Mouse (Mus musculus): ENCODE data around the gene Smyd4. TPM values are rescaled to one million over a fixed set of nuclear protein-coding genes. Genes with fewer than 3 reads are reported as not detected.
"Not testable (repeated sequence)": the region's sequence is repeated elsewhere in the genome, so short reads cannot be mapped to it uniquely, and the experiment has no call there.

Gene Smyd4
- polyA plus RNA-seq, 1 experiment from 2014 or later: 21.4 TPM

DNA sequence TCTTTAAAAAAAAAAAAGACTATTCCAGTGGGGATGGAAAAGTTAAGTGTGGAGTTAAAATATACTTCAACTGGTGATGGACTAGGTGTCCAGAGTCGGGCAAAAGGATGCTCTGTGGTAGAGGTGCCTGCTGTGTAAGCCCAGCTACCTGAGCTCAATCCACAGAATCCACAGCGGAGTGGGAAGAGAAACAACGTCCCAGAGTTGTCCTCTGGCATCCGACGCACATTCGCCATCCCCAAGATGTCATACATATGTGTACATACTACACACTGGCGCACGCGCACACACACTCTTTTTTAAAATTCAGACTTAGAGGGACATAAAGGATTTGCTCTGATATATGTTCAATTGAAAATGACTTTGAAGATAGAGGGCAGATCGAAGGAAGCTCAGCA is 1.0 kb upstream of the Smyd4 start:
- Histone ChIP-seq H3K9me3 (no peaks in the 10 kb centered on the region), H3K36me3 (no peaks in the 10 kb centered on the region), H3K4me1 (peaks cover 19% of the 10 kb centered on the region), H3K27ac (no peak overlapping the region), H3K27me3 (no peaks in the 10 kb centered on the region), H3K9ac (peak overlapping the region; percentile 78), H3K4me3 (peak overlapping the region; percentile 78), H3K4me2 (replicated peaks) (peak overlapping the region; percentile 70)
- ATAC-seq (ENCODE audit: insufficient number of reproducible peaks, insufficient read depth, low FRiP score, low TSS enrichment): no peak
- WGBS: 40% methylated on average over 10 of the region's 10 CpGs

DNA sequence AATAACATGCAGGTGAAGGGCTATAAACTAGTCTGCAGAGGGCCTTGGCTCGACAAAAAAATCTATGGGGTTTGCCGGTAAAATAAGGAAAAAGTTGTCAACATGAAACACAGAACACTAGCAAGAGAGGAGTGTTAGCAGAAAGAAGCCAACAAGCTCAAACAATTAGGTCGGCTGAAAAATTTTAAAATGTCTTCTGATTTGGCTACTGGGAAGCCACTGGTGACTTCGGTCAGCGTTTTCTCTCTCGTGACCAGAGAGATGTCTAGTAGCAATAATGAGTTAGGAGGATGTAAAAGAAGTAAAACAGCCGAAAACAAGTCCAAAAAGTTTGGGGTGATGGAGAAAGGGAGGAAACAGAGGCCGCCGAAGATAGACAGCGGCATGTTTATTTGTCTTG is 637 bp upstream of the Smyd4 start:
- peak overlapping the region; percentile 70 for H3K4me2 ChIP-seq (replicated peaks)
- no peak for ATAC-seq (ENCODE audit: insufficient number of reproducible peaks, insufficient read depth, low FRiP score, low TSS enrichment)
- WGBS: under 1% methylated on average over 10 of the region's 10 CpGs

DNA sequence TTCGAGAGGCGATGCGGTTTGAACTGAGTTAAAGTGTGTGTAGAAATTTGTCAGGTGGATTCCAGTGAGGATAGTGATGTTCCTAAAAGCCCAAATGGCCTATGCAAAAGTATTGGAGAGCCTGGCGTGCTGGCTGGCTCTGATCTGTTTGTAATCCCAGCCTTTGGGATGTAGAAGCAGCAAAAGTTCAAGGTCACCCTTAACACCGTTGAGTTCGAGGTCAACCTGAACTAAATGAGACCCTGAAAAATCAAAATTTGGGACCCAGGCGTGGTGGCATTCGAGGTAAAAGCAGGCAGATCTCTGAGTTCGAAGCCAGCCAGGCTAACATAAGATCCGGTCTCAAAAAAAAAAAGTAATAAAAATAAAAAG is 643 bp downstream of the Smyd4 start:
- WGBS: 46% methylated on average over 10 of the region's 10 CpGs
- Histone ChIP-seq H3K9ac (peak overlapping the region; percentile 68), H3K9me3 (no peaks in the 10 kb centered on the region), H3K4me3 (peak overlapping the region; percentile 78), H3K4me2 (replicated peaks) (peak overlapping the region; percentile 70), H3K4me1 (peaks cover 19% of the 10 kb centered on the region), H3K27ac (peak overlapping the region; percentile 79), H3K27me3 (no peaks in the 10 kb centered on the region), H3K36me3 (no peaks in the 10 kb centered on the region; the same call in 1 of the 2 replicates)
- ATAC-seq (ENCODE audit: insufficient number of reproducible peaks, insufficient read depth, low FRiP score, low TSS enrichment): no peak

More for the DNA sequence above, 637 bp upstream of the Smyd4 start:
- no peaks in the 10 kb centered on the region for H3K9me3 ChIP-seq
- H3K36me3 ChIP-seq: no peaks in the 10 kb centered on the region
- peak overlapping the region; percentile 78 for H3K4me3 ChIP-seq
- H3K9ac ChIP-seq: peak overlapping the region; percentile 78
- H3K4me1 ChIP-seq: peaks cover 19% of the 10 kb centered on the region
- H3K27me3 ChIP-seq: no peaks in the 10 kb centered on the region
- peak overlapping the region; percentile 58; the same call in 1 of the 2 replicates for H3K27ac ChIP-seq

DNA sequence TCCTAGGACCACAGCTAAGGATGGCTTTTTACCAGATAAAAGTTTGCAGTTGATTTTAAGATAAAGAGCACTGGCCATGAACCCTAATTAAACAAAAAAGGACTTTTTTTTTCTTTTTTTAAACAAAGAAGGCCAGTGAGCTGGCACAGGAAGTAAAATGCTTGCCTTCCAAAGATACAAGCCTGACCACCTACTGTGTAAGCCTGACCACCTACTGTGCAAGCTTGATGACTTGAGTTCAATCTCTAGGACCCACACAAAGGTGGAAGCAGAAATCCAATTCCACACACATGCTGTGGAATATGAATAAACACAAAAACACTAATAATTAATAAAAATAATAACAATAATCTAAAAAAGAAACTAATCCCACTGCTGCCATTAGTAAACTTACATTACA is 3.0 kb downstream of the Smyd4 start:
- no peaks in the 10 kb centered on the region for H3K9me3 ChIP-seq
- H3K27ac ChIP-seq: no peak overlapping the region
- no peak overlapping the region for H3K4me3 ChIP-seq
- H3K36me3 ChIP-seq: peaks cover 5% of the 10 kb centered on the region; the same call in 1 of the 2 replicates
- ATAC-seq (ENCODE audit: insufficient number of reproducible peaks, insufficient read depth, low FRiP score, low TSS enrichment): no peak
- H3K4me2 ChIP-seq (replicated peaks): no peak overlapping the region
- H3K4me1 ChIP-seq: peaks cover 18% of the 10 kb centered on the region
- no peak overlapping the region for H3K9ac ChIP-seq
- H3K27me3 ChIP-seq: no peaks in the 10 kb centered on the region

DNA sequence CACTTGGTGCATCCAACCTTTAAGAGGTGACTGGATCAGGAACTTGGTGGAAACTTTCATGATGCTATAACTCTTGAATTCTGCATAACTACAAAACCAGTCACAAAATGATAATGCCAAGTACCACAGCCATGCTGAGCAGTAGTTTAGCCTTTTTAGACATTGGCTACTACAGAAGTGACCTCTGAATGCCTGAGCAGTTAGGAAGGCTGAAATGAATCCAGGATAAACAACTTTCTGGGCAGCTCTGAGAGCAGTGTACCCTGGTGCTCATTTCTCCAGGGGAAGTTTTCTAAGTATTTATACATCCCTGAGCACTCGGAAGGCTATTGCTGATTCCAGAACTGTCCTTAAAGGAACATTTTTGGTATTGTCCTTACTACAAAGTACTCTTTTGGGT is 7.2 kb downstream of the Smyd4 start:
- Histone ChIP-seq H3K27ac (no peak overlapping the region), H3K9me3 (no peaks in the 10 kb centered on the region), H3K36me3 (peaks cover 8% of the 10 kb centered on the region), H3K27me3 (no peaks in the 10 kb centered on the region), H3K4me1 (no peaks in the 10 kb centered on the region), H3K9ac (no peak overlapping the region), H3K4me2 (replicated peaks) (no peak overlapping the region), H3K4me3 (no peak overlapping the region)
- ATAC-seq (ENCODE audit: insufficient number of reproducible peaks, insufficient read depth, low FRiP score, low TSS enrichment): no peak
- 86% methylated on average over 1 of the region's 1 CpGs for WGBS

DNA sequence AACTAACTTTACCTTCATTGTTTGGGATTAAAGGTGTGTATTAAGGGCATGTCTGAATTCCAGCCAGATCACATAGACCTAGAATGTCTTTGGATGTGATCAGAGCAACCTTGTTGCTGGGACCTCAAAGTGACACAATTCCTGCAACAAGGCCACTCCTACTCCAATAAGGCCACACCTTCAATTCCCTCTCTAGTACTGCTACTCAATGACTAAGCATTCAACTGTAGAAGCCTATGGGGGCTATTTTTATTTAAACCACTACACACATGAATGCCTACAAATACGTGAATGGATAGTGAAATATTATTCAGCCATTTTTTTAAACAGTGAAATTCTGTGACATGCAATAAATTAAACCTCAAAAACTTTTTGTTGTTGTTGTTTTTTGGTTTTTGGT is 28.9 kb downstream of the Smyd4 start:
- H3K4me3 ChIP-seq: no peak overlapping the region
- no peak overlapping the region for H3K4me2 ChIP-seq (replicated peaks)
- no peak overlapping the region for H3K27ac ChIP-seq
- no peaks in the 10 kb centered on the region for H3K9me3 ChIP-seq
- H3K4me1 ChIP-seq: no peaks in the 10 kb centered on the region
- WGBS: 85% methylated on average over 1 of the region's 1 CpGs
- no peak for ATAC-seq (ENCODE audit: insufficient number of reproducible peaks, insufficient read depth, low FRiP score, low TSS enrichment)
- no peak overlapping the region for H3K9ac ChIP-seq
- no peaks in the 10 kb centered on the region for H3K27me3 ChIP-seq
- no peaks in the 10 kb centered on the region for H3K36me3 ChIP-seq

DNA sequence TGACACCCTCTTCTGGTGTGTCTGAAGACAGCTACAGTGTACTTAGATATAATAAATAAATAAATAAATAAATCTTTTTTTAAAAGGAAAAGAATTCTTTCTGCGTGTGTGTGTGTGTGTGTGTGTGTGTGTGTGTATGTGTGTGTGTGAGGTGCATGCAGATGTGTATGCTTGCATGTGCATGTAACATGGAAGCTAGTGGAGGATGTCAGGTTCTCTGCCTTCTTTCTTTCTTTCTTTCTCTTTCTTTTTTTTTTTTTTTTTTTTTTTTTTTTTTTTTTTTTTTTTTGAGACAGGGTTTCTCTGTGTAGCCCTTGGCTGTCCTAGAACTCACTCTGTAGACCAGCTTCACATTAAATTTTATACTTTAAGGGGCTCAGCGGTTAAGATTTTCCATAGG is 30.6 kb downstream of the Smyd4 start:
- H3K4me2 ChIP-seq (replicated peaks); H3K27me3 ChIP-seq; H3K9ac ChIP-seq; H3K4me3 ChIP-seq; H3K27ac ChIP-seq; ATAC-seq (ENCODE audit: insufficient number of reproducible peaks, insufficient read depth, low FRiP score, low TSS enrichment); H3K9me3 ChIP-seq; H3K4me1 ChIP-seq; H3K36me3 ChIP-seq: not testable (repeated sequence)
- 91% methylated on average over 2 of the region's 2 CpGs for WGBS

DNA sequence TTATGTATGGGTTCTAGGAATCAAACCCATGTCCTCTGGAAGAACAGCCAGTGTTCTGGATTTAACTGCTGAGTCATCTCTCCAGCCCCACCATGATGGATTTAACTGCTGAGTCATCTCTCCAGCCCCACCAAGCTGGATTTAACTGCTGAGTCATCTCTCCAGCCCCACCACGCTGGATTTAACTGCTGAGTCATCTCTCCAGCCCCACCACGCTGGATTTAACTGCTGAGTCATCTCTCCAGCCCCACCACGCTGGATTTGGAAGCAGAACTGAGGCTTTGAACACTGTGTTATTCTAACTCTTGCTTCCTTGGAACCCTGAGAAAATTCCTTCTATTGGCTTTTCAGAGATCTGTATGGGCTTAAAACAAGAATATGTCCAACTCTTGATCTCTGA is 35.3 kb downstream of the Smyd4 start:
- not testable (repeated sequence) for H3K4me1 ChIP-seq; ATAC-seq (ENCODE audit: insufficient number of reproducible peaks, insufficient read depth, low FRiP score, low TSS enrichment); H3K9ac ChIP-seq; H3K4me2 ChIP-seq (replicated peaks); H3K4me3 ChIP-seq; H3K27ac ChIP-seq; H3K36me3 ChIP-seq; H3K27me3 ChIP-seq; H3K9me3 ChIP-seq
- 66% methylated on average over 3 of the region's 3 CpGs for WGBS

DNA sequence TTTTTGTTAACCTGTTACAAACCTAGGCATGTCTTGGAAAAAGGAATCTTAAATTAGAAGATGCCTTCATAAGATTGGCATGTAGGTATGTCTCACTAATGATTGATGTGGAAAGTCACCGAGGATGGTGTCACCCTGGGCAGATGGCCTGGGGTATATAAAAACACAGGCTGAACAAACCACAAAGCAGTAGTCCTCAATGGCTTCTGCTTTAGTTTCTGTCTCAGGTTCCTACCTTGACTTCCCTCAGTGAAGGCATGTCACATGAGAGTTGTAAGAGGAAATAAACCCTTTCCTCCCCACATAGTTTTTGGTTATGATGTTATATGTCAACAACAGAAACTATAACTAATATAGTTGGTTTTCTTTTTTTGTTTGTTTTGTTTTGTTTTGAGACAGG is 47.4 kb downstream of the Smyd4 start:
- Histone ChIP-seq H3K36me3 (peaks cover 5% of the 10 kb centered on the region), H3K9me3 (no peaks in the 10 kb centered on the region), H3K4me2 (replicated peaks) (no peak overlapping the region), H3K9ac (no peak overlapping the region), H3K4me1 (no peaks in the 10 kb centered on the region), H3K4me3 (no peak overlapping the region), H3K27me3 (no peaks in the 10 kb centered on the region), H3K27ac (no peak overlapping the region)
- no peak for ATAC-seq (ENCODE audit: insufficient number of reproducible peaks, insufficient read depth, low FRiP score, low TSS enrichment)
- WGBS: 70% methylated on average over 1 of the region's 1 CpGs

DNA sequence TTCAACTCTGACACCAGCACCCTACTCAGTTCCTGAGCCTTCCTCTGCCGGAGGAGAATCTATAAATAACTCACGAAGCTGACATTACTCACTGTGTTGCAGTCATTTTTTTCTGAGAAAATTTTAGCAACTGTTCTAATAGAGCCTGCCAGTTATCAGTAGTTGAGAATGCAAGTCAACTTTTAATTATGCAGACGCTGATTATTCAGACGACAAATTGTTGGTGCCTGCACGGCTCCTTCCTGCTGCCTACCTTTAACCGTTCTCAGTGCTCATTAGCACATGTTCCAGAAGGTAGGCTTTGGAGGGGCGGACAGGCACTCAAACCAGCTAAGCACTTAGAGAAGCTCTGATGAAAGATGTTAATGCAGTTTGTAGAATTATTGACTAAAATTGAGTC is 49.2 kb downstream of the Smyd4 start:
- Histone ChIP-seq H3K9ac (no peak overlapping the region), H3K4me1 (no peaks in the 10 kb centered on the region), H3K27me3 (no peaks in the 10 kb centered on the region), H3K27ac (no peak overlapping the region), H3K4me3 (no peak overlapping the region), H3K4me2 (replicated peaks) (no peak overlapping the region), H3K9me3 (no peaks in the 10 kb centered on the region), H3K36me3 (peaks cover 10% of the 10 kb centered on the region)
- WGBS: 78% methylated on average over 7 of the region's 7 CpGs
- ATAC-seq (ENCODE audit: insufficient number of reproducible peaks, insufficient read depth, low FRiP score, low TSS enrichment): no peak

DNA sequence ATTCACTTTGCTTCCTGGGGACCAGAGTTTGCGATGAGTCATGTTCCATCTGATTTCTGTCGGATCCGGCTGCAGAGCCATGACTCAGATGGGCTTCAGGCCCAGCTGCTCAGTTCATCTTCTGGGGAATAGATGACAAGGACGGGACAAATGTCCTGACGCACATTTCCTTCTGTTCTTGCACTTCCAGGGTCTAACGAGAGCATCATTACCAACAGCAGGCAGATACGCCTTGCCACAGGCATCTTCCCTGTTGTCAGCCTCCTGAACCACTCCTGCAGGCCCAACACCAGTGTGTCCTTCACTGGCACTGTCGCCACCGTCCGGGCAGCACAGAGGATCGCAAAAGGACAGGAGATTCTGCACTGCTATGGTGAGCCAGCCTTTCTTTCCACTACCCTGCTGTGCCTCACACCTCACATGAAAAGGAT is 51.2 kb downstream of the Smyd4 start:
- Histone ChIP-seq H3K4me3 (no peak overlapping the region), H3K4me1 (no peaks in the 10 kb centered on the region), H3K27ac (no peak overlapping the region), H3K27me3 (no peaks in the 10 kb centered on the region), H3K36me3 (peaks cover 10% of the 10 kb centered on the region), H3K4me2 (replicated peaks) (no peak overlapping the region), H3K9ac (no peak overlapping the region), H3K9me3 (no peaks in the 10 kb centered on the region)
- ATAC-seq (ENCODE audit: insufficient number of reproducible peaks, insufficient read depth, low FRiP score, low TSS enrichment): no peak
- 86% methylated on average over 11 of the region's 11 CpGs for WGBS

DNA sequence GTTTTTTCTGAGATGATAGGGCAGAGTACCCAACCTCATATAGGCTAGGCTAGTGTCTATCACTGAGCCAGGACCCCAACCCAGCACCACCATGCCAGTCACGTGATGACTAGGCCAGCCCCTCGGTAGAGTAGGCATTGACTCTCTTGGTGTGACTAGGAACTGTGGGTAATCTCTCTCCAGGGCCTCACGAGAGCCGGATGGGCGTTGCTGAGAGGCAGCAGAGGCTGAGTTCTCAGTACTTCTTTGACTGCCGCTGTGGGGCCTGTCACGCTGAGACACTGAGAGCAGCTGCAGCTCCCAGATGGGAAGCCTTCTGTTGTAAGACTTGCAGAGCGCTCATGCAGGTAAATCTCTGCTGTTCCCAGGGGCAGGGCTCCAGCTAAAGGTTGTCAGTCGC is 51.9 kb downstream of the Smyd4 start:
- H3K36me3 ChIP-seq: peaks cover 10% of the 10 kb centered on the region
- H3K4me1 ChIP-seq: no peaks in the 10 kb centered on the region
- no peak for ATAC-seq (ENCODE audit: insufficient number of reproducible peaks, insufficient read depth, low FRiP score, low TSS enrichment)
- H3K27ac ChIP-seq: no peak overlapping the region
- H3K27me3 ChIP-seq: no peaks in the 10 kb centered on the region
- H3K9ac ChIP-seq: no peak overlapping the region
- no peak overlapping the region for H3K4me2 ChIP-seq (replicated peaks)
- no peaks in the 10 kb centered on the region for H3K9me3 ChIP-seq
- no peak overlapping the region for H3K4me3 ChIP-seq
- 63% methylated on average over 9 of the region's 9 CpGs for WGBS

DNA sequence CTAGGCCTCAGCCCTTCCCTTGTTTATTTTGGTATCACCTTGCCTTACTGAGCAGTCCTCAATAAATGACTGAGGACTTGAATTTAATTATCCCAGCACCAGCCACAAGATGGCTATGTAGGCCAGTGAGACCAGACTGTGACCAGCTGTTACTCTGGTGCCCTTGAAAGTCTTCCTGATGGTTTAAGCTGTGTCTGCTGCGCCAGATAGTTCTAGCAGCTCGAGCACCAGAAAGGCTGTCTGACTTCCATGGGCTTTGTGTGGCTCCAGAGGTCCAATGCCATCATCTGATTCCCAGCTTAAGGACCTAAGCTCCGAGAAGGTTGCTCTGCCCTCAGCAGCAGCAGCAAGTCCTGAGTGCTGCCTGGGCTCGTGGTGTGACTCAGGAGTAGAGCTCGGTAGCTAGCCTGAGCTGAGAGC is 54.0 kb downstream of the Smyd4 start:
- no peak overlapping the region for H3K4me3 ChIP-seq
- H3K27ac ChIP-seq: no peak overlapping the region
- H3K27me3 ChIP-seq: no peaks in the 10 kb centered on the region
- no peaks in the 10 kb centered on the region for H3K4me1 ChIP-seq
- WGBS: 64% methylated on average over 5 of the region's 5 CpGs
- ATAC-seq (ENCODE audit: insufficient number of reproducible peaks, insufficient read depth, low FRiP score, low TSS enrichment): no peak
- H3K36me3 ChIP-seq: peaks cover 16% of the 10 kb centered on the region
- H3K9me3 ChIP-seq: no peaks in the 10 kb centered on the region
- H3K4me2 ChIP-seq (replicated peaks): no peak overlapping the region
- no peak overlapping the region for H3K9ac ChIP-seq

Measured in embryonic facial prominence, embryonic 12.5 days (tissue).